Mouse (Mus musculus) embryonic facial prominence, embryonic 12.5 days (tissue): ENCODE results near the gene Cd19. TPM values are rescaled to one million over a fixed set of nuclear protein-coding genes. Genes with fewer than 3 reads are reported as not detected.

Experiments used
- ATAC-seq: fragments of 200-750 bp; cut with Nextera tagmentation; 2 replicates; pipeline ENCODE4 v1.8.0; 2017; ENCODE audit not compliant: insufficient number of reproducible peaks, insufficient read depth, low FRiP score, low TSS enrichment
- H3K27ac ChIP-seq: fragments of 300-500 bp; sonication (generic); 2 replicates; pipeline ENCODE4 v1.5.1; 2016; ENCODE audit warnings: mild to moderate bottlenecking
- H3K27me3 ChIP-seq: fragments of 300-500 bp; sonication (generic); 2 replicates; pipeline ENCODE4 v1.6.1; 2016; ENCODE audit warnings: mild to moderate bottlenecking, moderate library complexity
- H3K36me3 ChIP-seq: fragments of 300-500 bp; sonication (generic); 2 replicates; pipeline ENCODE4 v1.6.1; 2016; ENCODE audit warnings: mild to moderate bottlenecking
- H3K4me1 ChIP-seq: fragments of 300-500 bp; sonication (generic); 2 replicates; pipeline ENCODE4 v1.6.1; 2016
- H3K4me2 ChIP-seq: fragments of 300-500 bp; sonication (generic); replicated peaks from 2 replicates; pipeline ENCODE4 v1.6.1; 2016; ENCODE audit warnings: mild to moderate bottlenecking, moderate library complexity
- H3K4me3 ChIP-seq: fragments of 300-500 bp; sonication (generic); 2 replicates; pipeline ENCODE4 v1.5.1; 2016; ENCODE audit warnings: mild to moderate bottlenecking
- H3K9ac ChIP-seq: fragments of 300-500 bp; sonication (generic); 2 replicates; pipeline ENCODE4 v1.6.1; 2016; ENCODE audit warnings: mild to moderate bottlenecking, moderate library complexity
- H3K9me3 ChIP-seq: fragments of 300-500 bp; sonication (generic); 2 replicates; pipeline ENCODE4 v1.6.1; 2016; ENCODE audit warnings: mild to moderate bottlenecking, moderate library complexity
- WGBS: fragments of 180-500 bp; shearing (Covaris S2); methylation state at CpG from one replicate; pipeline ENCODE4 v1.1.7; 2016; 5-methylcytosine and 5-hydroxymethylcytosine counted together
- polyA plus RNA-seq: library from polyadenylated mRNA; unstranded; fragments of >200 nt; fragmentation: Nextera tagmentation; extraction: Ambion mirVana; gene quantifications from 2 replicates; pipeline ENCODE4 v1.2.1, GENCODE M21; 2016

Gene Cd19
- polyA plus RNA-seq, 1 experiment from 2014 or later = not detected

GRCm38 (mm10) chr7:126429503-126429898 lies 14.8 kb upstream of the Cd19 start:
- H3K27me3 ChIP-seq = no peaks in the 10 kb centered on the region
- H3K9me3 ChIP-seq = no peaks in the 10 kb centered on the region
- peak overlapping the region; percentile 86 for H3K9ac ChIP-seq
- peak overlapping the region; percentile 91; the same call in 1 of the 2 replicates for H3K27ac ChIP-seq
- peaks cover 3% of the 10 kb centered on the region for H3K36me3 ChIP-seq
- no peak for ATAC-seq
- H3K4me1 ChIP-seq = peaks cover 12% of the 10 kb centered on the region
- H3K4me2 ChIP-seq = peak overlapping the region; percentile 79
- WGBS = 26% methylated on average over 15 of the region's 15 CpGs
- peak overlapping the region; percentile 70 for H3K4me3 ChIP-seq

- peak within 1 kb of the TSS; percentile 70 for H3K4me3 ChIP-seq
- peaks cover 3% of the 10 kb centered on the region for H3K36me3 ChIP-seq
- ATAC-seq = peak; percentile 83
- H3K27ac ChIP-seq = peak within 1 kb of the TSS; percentile 91
- H3K4me1 ChIP-seq = peaks cover 12% of the 10 kb centered on the region
- peak within 1 kb of the TSS; percentile 86 for H3K9ac ChIP-seq
- no peaks in the 10 kb centered on the region for H3K27me3 ChIP-seq
- under 1% methylated on average over 82 of the region's 82 CpGs for WGBS
- peak within 1 kb of the TSS; percentile 79 for H3K4me2 ChIP-seq
- H3K9me3 ChIP-seq = no peaks in the 10 kb centered on the region
These were observed 14.2 kb upstream of the Cd19 start, which contains the start of gene Rabep2 for GRCm38 (mm10) chr7:126428631-126429502. Gene Rabep2 (plus strand): TSS chr7:126428759.

- ATAC-seq = no peak; the same call in 1 of the 2 replicates
- Histone ChIP-seq H3K4me2 (peak overlapping the region; percentile 79), H3K9ac (peak overlapping the region; percentile 86), H3K27ac (peak overlapping the region; percentile 91), H3K4me3 (peak overlapping the region; percentile 70), H3K9me3 (no peaks in the 10 kb centered on the region), H3K4me1 (peaks cover 12% of the 10 kb centered on the region), H3K36me3 (peaks cover 3% of the 10 kb centered on the region), H3K27me3 (no peaks in the 10 kb centered on the region)
- WGBS = 29% methylated on average over 4 of the region's 4 CpGs
These were observed 13.5 kb upstream of the Cd19 start for GRCm38 (mm10) chr7:126428154-126428553.

GRCm38 (mm10) chr7:126427323-126427860 lies 12.7 kb upstream of the Cd19 start:
- peak overlapping the region; percentile 79; the same call in 1 of the 2 replicates for H3K4me2 ChIP-seq
- no peak for ATAC-seq
- H3K9me3 ChIP-seq = no peaks in the 10 kb centered on the region
- no peaks in the 10 kb centered on the region for H3K27me3 ChIP-seq
- no peak overlapping the region for H3K27ac ChIP-seq
- H3K36me3 ChIP-seq = no peaks in the 10 kb centered on the region; the same call in 1 of the 2 replicates
- no peak overlapping the region for H3K9ac ChIP-seq
- 51% methylated on average over 12 of the region's 13 CpGs for WGBS
- H3K4me3 ChIP-seq = no peak overlapping the region
- peaks cover 12% of the 10 kb centered on the region for H3K4me1 ChIP-seq

GRCm38 (mm10) chr7:126424161-126424560 lies 9.5 kb upstream of the Cd19 start:
- no peak overlapping the region for H3K27ac ChIP-seq

GRCm38 (mm10) chr7:126421756-126422155 lies 7.1 kb upstream of the Cd19 start:
- Histone ChIP-seq H3K4me2 (no peak overlapping the region), H3K9ac (no peak overlapping the region), H3K9me3 (no peaks in the 10 kb centered on the region), H3K27ac (no peak overlapping the region), H3K27me3 (no peaks in the 10 kb centered on the region), H3K36me3 (no peaks in the 10 kb centered on the region), H3K4me1 (no peaks in the 10 kb centered on the region), H3K4me3 (no peak overlapping the region)
- 88% methylated on average over 5 of the region's 5 CpGs for WGBS
- no peak for ATAC-seq

More at GRCm38 (mm10) chr7:126424161-126424560, 9.5 kb upstream of the Cd19 start:
- ATAC-seq = no peak
- H3K4me1 ChIP-seq = peaks cover 7% of the 10 kb centered on the region; the same call in 1 of the 2 replicates
- H3K9ac ChIP-seq = no peak overlapping the region
- no peaks in the 10 kb centered on the region for H3K36me3 ChIP-seq
- no peak overlapping the region for H3K4me2 ChIP-seq
- H3K9me3 ChIP-seq = no peaks in the 10 kb centered on the region
- H3K4me3 ChIP-seq = no peak overlapping the region
- 77% methylated on average over 6 of the region's 6 CpGs for WGBS
- H3K27me3 ChIP-seq = no peaks in the 10 kb centered on the region

- Histone ChIP-seq H3K4me3 (no peak overlapping the region), H3K4me2 (no peak overlapping the region), H3K9me3 (no peaks in the 10 kb centered on the region), H3K27me3 (no peaks in the 10 kb centered on the region), H3K36me3 (no peaks in the 10 kb centered on the region), H3K27ac (no peak overlapping the region), H3K9ac (no peak overlapping the region), H3K4me1 (no peaks in the 10 kb centered on the region)
- 73% methylated on average over 3 of the region's 3 CpGs for WGBS
- ATAC-seq = no peak
These were observed 3.8 kb upstream of the Cd19 start for GRCm38 (mm10) chr7:126418496-126418895.

GRCm38 (mm10) chr7:126417606-126418005 lies 2.9 kb upstream of the Cd19 start:
- Histone ChIP-seq H3K36me3 (no peaks in the 10 kb centered on the region), H3K27ac (no peak overlapping the region)

GRCm38 (mm10) chr7:126417045-126417444 lies 2.4 kb upstream of the Cd19 start:
- Histone ChIP-seq H3K27me3 (no peaks in the 10 kb centered on the region), H3K27ac (no peak overlapping the region), H3K4me2 (no peak overlapping the region), H3K4me1 (no peaks in the 10 kb centered on the region), H3K9me3 (no peaks in the 10 kb centered on the region), H3K9ac (no peak overlapping the region), H3K4me3 (no peak overlapping the region), H3K36me3 (no peaks in the 10 kb centered on the region)
- 35% methylated on average over 8 of the region's 8 CpGs for WGBS
- no peak for ATAC-seq

More at GRCm38 (mm10) chr7:126417606-126418005, 2.9 kb upstream of the Cd19 start:
- Histone ChIP-seq H3K9me3 (no peaks in the 10 kb centered on the region), H3K27me3 (no peaks in the 10 kb centered on the region), H3K4me1 (no peaks in the 10 kb centered on the region), H3K4me2 (no peak overlapping the region), H3K9ac (no peak overlapping the region), H3K4me3 (no peak overlapping the region)
- WGBS = 84% methylated on average over 4 of the region's 4 CpGs
- no peak for ATAC-seq

- WGBS = 58% methylated on average over 2 of the region's 2 CpGs
- ATAC-seq = peak; percentile 19; the same call in 1 of the 2 replicates
- Histone ChIP-seq H3K9ac (no peak overlapping the region), H3K27ac (peak overlapping the region; percentile 7; the same call in 1 of the 2 replicates), H3K4me3 (no peak overlapping the region), H3K36me3 (no peaks in the 10 kb centered on the region), H3K27me3 (no peaks in the 10 kb centered on the region), H3K4me1 (no peaks in the 10 kb centered on the region), H3K9me3 (no peaks in the 10 kb centered on the region), H3K4me2 (no peak overlapping the region)
These were observed 1.9 kb upstream of the Cd19 start for GRCm38 (mm10) chr7:126416615-126417014.

- 86% methylated on average over 4 of the region's 4 CpGs for WGBS
- Histone ChIP-seq H3K9me3 (no peaks in the 10 kb centered on the region), H3K4me2 (no peak overlapping the region), H3K36me3 (no peaks in the 10 kb centered on the region), H3K27ac (no peak overlapping the region), H3K4me3 (no peak overlapping the region), H3K27me3 (no peaks in the 10 kb centered on the region), H3K9ac (no peak overlapping the region), H3K4me1 (no peaks in the 10 kb centered on the region)
- no peak for ATAC-seq
These were observed 3.6 kb downstream of the Cd19 start for GRCm38 (mm10) chr7:126411061-126411460.

GRCm38 (mm10) chr7:126408686-126409085 lies 6.0 kb downstream of the Cd19 start:
- WGBS = 73% methylated on average over 2 of the region's 2 CpGs

More at GRCm38 (mm10) chr7:126408686-126409085, 6.0 kb downstream of the Cd19 start:
- H3K9me3 ChIP-seq = no peaks in the 10 kb centered on the region
- no peak overlapping the region for H3K4me2 ChIP-seq
- ATAC-seq = no peak
- no peak overlapping the region for H3K4me3 ChIP-seq
- H3K9ac ChIP-seq = no peak overlapping the region
- H3K27ac ChIP-seq = no peak overlapping the region
- H3K27me3 ChIP-seq = no peaks in the 10 kb centered on the region
- H3K4me1 ChIP-seq = no peaks in the 10 kb centered on the region
- no peaks in the 10 kb centered on the region for H3K36me3 ChIP-seq
